Mouse (Mus musculus): Measurements from ENCODE around the gene Ptgs1. TPM values are rescaled to one million over a fixed set of nuclear protein-coding genes. Genes with fewer than 3 reads are reported as not detected.

Ptgs1 gene
- polyA plus RNA-seq, 1 experiment from 2014 or later: 30.3 TPM

GRCm38 (mm10) chr2:36234526-36235368 is 4.5 kb downstream of the Ptgs1 start:
- WGBS: 40% methylated on average over 7 of the region's 7 CpGs
- Histone ChIP-seq H3K9ac (ENCODE audit: low read depth, low read length) (no peak overlapping the region), H3K4me2 (0 out of 2 replicates have a peak overlapping the region, but pooled peaks have one; percentile 4), H3K36me3 (ENCODE audit: control insufficient read depth, insufficient read depth, low read length) (no peaks in the 10 kb centered on the region), H3K27me3 (replicated peaks; ENCODE audit: control insufficient read depth, insufficient read depth, low read length) (no peaks in the 10 kb centered on the region), H3K4me3 (ENCODE audit: low read depth, low read length) (no peak overlapping the region), H3K9me3 (ENCODE audit: control insufficient read depth, low read length) (no peaks in the 10 kb centered on the region), H3K27ac (ENCODE audit: low read depth, low read length) (no peak overlapping the region), H3K4me1 (replicated peaks; ENCODE audit: control insufficient read depth, insufficient read depth, low read length) (peaks cover 17% of the 10 kb centered on the region)
- DNase-seq (ENCODE audit: low spot score) (no peak), ATAC-seq (replicated peaks; ENCODE audit: low FRiP score) (no peak)

GRCm38 (mm10) chr2:36235917-36236316 is 5.7 kb downstream of the Ptgs1 start:
- Histone ChIP-seq H3K27me3 (replicated peaks; ENCODE audit: control insufficient read depth, insufficient read depth, low read length) (no peaks in the 10 kb centered on the region), H3K27ac (ENCODE audit: low read depth, low read length) (no peak overlapping the region), H3K9ac (ENCODE audit: low read depth, low read length) (no peak overlapping the region), H3K4me1 (replicated peaks; ENCODE audit: control insufficient read depth, insufficient read depth, low read length) (peaks cover 11% of the 10 kb centered on the region), H3K36me3 (ENCODE audit: control insufficient read depth, insufficient read depth, low read length) (no peaks in the 10 kb centered on the region), H3K9me3 (ENCODE audit: control insufficient read depth, low read length) (no peaks in the 10 kb centered on the region), H3K4me3 (ENCODE audit: low read depth, low read length) (no peak overlapping the region), H3K4me2 (no peak overlapping the region)
- 58% methylated on average over 4 of the region's 4 CpGs for WGBS
- no peak for DNase-seq (ENCODE audit: low spot score)
- ATAC-seq (replicated peaks; ENCODE audit: low FRiP score): no peak

GRCm38 (mm10) chr2:36236889-36237288 is 6.7 kb downstream of the Ptgs1 start:
- H3K27me3 ChIP-seq (replicated peaks; ENCODE audit: control insufficient read depth, insufficient read depth, low read length): no peaks in the 10 kb centered on the region
- no peak overlapping the region for H3K4me2 ChIP-seq
- ATAC-seq (replicated peaks; ENCODE audit: low FRiP score) (no peak), DNase-seq (ENCODE audit: low spot score) (no peak)
- H3K9ac ChIP-seq (ENCODE audit: low read depth, low read length): no peak overlapping the region
- H3K9me3 ChIP-seq (ENCODE audit: control insufficient read depth, low read length): no peaks in the 10 kb centered on the region
- H3K27ac ChIP-seq (ENCODE audit: low read depth, low read length): no peak overlapping the region; the same call in 1 of the 2 replicates
- no peak overlapping the region for H3K4me3 ChIP-seq (ENCODE audit: low read depth, low read length)
- H3K36me3 ChIP-seq (ENCODE audit: control insufficient read depth, insufficient read depth, low read length): no peaks in the 10 kb centered on the region
- H3K4me1 ChIP-seq (replicated peaks; ENCODE audit: control insufficient read depth, insufficient read depth, low read length): peaks cover 11% of the 10 kb centered on the region
- 77% methylated on average over 5 of the region's 5 CpGs for WGBS

GRCm38 (mm10) chr2:36237557-36237956 is 7.3 kb downstream of the Ptgs1 start:
- H3K4me1 ChIP-seq (replicated peaks; ENCODE audit: control insufficient read depth, insufficient read depth, low read length): peaks cover 11% of the 10 kb centered on the region
- H3K4me3 ChIP-seq (ENCODE audit: low read depth, low read length): no peak overlapping the region
- no peak overlapping the region for H3K27ac ChIP-seq (ENCODE audit: low read depth, low read length)
- H3K36me3 ChIP-seq (ENCODE audit: control insufficient read depth, insufficient read depth, low read length): no peaks in the 10 kb centered on the region
- H3K27me3 ChIP-seq (replicated peaks; ENCODE audit: control insufficient read depth, insufficient read depth, low read length): no peaks in the 10 kb centered on the region
- no peak for DNase-seq (ENCODE audit: low spot score)
- no peak overlapping the region for H3K4me2 ChIP-seq
- H3K9ac ChIP-seq (ENCODE audit: low read depth, low read length): no peak overlapping the region
- no peaks in the 10 kb centered on the region for H3K9me3 ChIP-seq (ENCODE audit: control insufficient read depth, low read length)
- WGBS: 87% methylated on average over 6 of the region's 6 CpGs
- no peak for ATAC-seq (replicated peaks; ENCODE audit: low FRiP score)

GRCm38 (mm10) chr2:36238467-36238866 is 8.2 kb downstream of the Ptgs1 start:
- ATAC-seq (replicated peaks; ENCODE audit: low FRiP score) (no peak), DNase-seq (ENCODE audit: low spot score) (no peak)
- Histone ChIP-seq H3K27me3 (replicated peaks; ENCODE audit: control insufficient read depth, insufficient read depth, low read length) (no peaks in the 10 kb centered on the region), H3K36me3 (ENCODE audit: control insufficient read depth, insufficient read depth, low read length) (no peaks in the 10 kb centered on the region), H3K4me3 (ENCODE audit: low read depth, low read length) (no peak overlapping the region), H3K27ac (ENCODE audit: low read depth, low read length) (no peak overlapping the region), H3K4me1 (replicated peaks; ENCODE audit: control insufficient read depth, insufficient read depth, low read length) (peaks cover 11% of the 10 kb centered on the region), H3K9ac (ENCODE audit: low read depth, low read length) (no peak overlapping the region), H3K9me3 (ENCODE audit: control insufficient read depth, low read length) (no peaks in the 10 kb centered on the region), H3K4me2 (no peak overlapping the region)
- WGBS: 74% methylated on average over 3 of the region's 3 CpGs

GRCm38 (mm10) chr2:36238951-36239350 is 8.7 kb downstream of the Ptgs1 start:
- no peaks in the 10 kb centered on the region for H3K27me3 ChIP-seq (replicated peaks; ENCODE audit: control insufficient read depth, insufficient read depth, low read length)
- 82% methylated on average over 2 of the region's 2 CpGs for WGBS
- H3K9ac ChIP-seq (ENCODE audit: low read depth, low read length): no peak overlapping the region
- H3K36me3 ChIP-seq (ENCODE audit: control insufficient read depth, insufficient read depth, low read length): no peaks in the 10 kb centered on the region
- DNase-seq (ENCODE audit: low spot score): no peak
- peaks cover 11% of the 10 kb centered on the region for H3K4me1 ChIP-seq (replicated peaks; ENCODE audit: control insufficient read depth, insufficient read depth, low read length)
- H3K4me2 ChIP-seq: no peak overlapping the region
- H3K4me3 ChIP-seq (ENCODE audit: low read depth, low read length): no peak overlapping the region
- H3K27ac ChIP-seq (ENCODE audit: low read depth, low read length): no peak overlapping the region
- ATAC-seq (replicated peaks; ENCODE audit: low FRiP score): no peak
- no peaks in the 10 kb centered on the region for H3K9me3 ChIP-seq (ENCODE audit: control insufficient read depth, low read length)

GRCm38 (mm10) chr2:36242514-36242913 is 12.3 kb downstream of the Ptgs1 start:
- H3K9ac ChIP-seq (ENCODE audit: low read depth, low read length): no peak overlapping the region
- H3K36me3 ChIP-seq (ENCODE audit: control insufficient read depth, insufficient read depth, low read length): no peaks in the 10 kb centered on the region
- no peak overlapping the region for H3K4me3 ChIP-seq (ENCODE audit: low read depth, low read length)
- H3K4me1 ChIP-seq (replicated peaks; ENCODE audit: control insufficient read depth, insufficient read depth, low read length): no peaks in the 10 kb centered on the region
- no peaks in the 10 kb centered on the region for H3K9me3 ChIP-seq (ENCODE audit: control insufficient read depth, low read length)
- WGBS: 88% methylated on average over 13 of the region's 13 CpGs
- no peak for DNase-seq (ENCODE audit: low spot score)
- no peak overlapping the region for H3K27ac ChIP-seq (ENCODE audit: low read depth, low read length)
- ATAC-seq (replicated peaks; ENCODE audit: low FRiP score): no peak
- H3K4me2 ChIP-seq: no peak overlapping the region
- H3K27me3 ChIP-seq (replicated peaks; ENCODE audit: control insufficient read depth, insufficient read depth, low read length): no peaks in the 10 kb centered on the region

GRCm38 (mm10) chr2:36243296-36243891 is 13.2 kb downstream of the Ptgs1 start:
- H3K4me3 ChIP-seq (ENCODE audit: low read depth, low read length): no peak overlapping the region
- H3K27me3 ChIP-seq (replicated peaks; ENCODE audit: control insufficient read depth, insufficient read depth, low read length): no peaks in the 10 kb centered on the region
- H3K9ac ChIP-seq (ENCODE audit: low read depth, low read length): no peak overlapping the region
- WGBS: 78% methylated on average over 9 of the region's 9 CpGs
- H3K9me3 ChIP-seq (ENCODE audit: control insufficient read depth, low read length): no peaks in the 10 kb centered on the region
- H3K27ac ChIP-seq (ENCODE audit: low read depth, low read length): no peak overlapping the region
- ATAC-seq (replicated peaks; ENCODE audit: low FRiP score) (peak; percentile 55; the same call in 1 of the 2 replicates), DNase-seq (ENCODE audit: low spot score) (no peak)
- no peaks in the 10 kb centered on the region for H3K36me3 ChIP-seq (ENCODE audit: control insufficient read depth, insufficient read depth, low read length)
- no peak overlapping the region for H3K4me2 ChIP-seq
- H3K4me1 ChIP-seq (replicated peaks; ENCODE audit: control insufficient read depth, insufficient read depth, low read length): no peaks in the 10 kb centered on the region

GRCm38 (mm10) chr2:36243892-36244309 is 13.7 kb downstream of the Ptgs1 start:
- Histone ChIP-seq H3K4me3 (ENCODE audit: low read depth, low read length) (no peak overlapping the region), H3K27me3 (replicated peaks; ENCODE audit: control insufficient read depth, insufficient read depth, low read length) (no peaks in the 10 kb centered on the region), H3K4me1 (replicated peaks; ENCODE audit: control insufficient read depth, insufficient read depth, low read length) (no peaks in the 10 kb centered on the region), H3K4me2 (no peak overlapping the region), H3K9me3 (ENCODE audit: control insufficient read depth, low read length) (no peaks in the 10 kb centered on the region), H3K9ac (ENCODE audit: low read depth, low read length) (no peak overlapping the region), H3K27ac (ENCODE audit: low read depth, low read length) (no peak overlapping the region), H3K36me3 (ENCODE audit: control insufficient read depth, insufficient read depth, low read length) (no peaks in the 10 kb centered on the region)
- ATAC-seq (replicated peaks; ENCODE audit: low FRiP score) (no peak), DNase-seq (ENCODE audit: low spot score) (no peak)
- 54% methylated on average over 5 of the region's 5 CpGs for WGBS
